Mouse (Mus musculus): ENCODE data around the gene Fancm. TPM values are rescaled to one million over a fixed set of nuclear protein-coding genes. Genes with fewer than 3 reads are reported as not detected.

Fancm gene
- total and polyA plus RNA-seq, 3 experiments = 11.7 to 25.3 (median 12.8) TPM

DNA sequence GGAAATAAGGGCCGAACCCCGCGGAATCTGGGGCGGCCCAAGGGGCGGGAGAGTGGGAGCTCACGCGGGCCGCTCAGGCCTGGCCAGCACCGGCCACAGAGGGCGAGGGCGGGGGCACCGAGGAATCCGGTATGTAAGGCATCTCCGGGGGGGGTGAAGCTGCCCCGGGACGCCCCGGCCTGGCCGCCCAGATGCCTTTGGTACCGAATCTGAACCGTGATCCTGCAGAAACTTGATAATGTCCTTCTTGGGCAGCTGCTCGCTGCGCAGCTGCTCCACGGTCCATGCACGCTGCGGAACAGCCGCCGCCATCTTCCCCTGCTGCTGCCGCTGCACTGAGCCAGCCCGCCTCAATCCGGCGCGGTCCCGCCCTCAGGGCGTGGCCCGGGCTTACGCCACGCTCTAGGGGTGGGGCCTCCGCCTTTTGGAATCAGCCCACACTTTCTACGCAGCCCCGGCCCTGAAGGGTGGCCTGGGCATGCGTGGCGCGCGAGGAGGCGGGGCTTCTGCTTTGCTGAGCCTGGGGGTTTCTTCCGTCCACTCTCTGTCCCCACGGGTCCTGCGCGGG lies 1.7 kb upstream of the Fancm start, which contains the start of gene Fkbp3 (continued):
- TF ChIP-seq MAFK (IDR thresholded peaks at IDR 0.05; ENCODE audit: borderline replicate concordance, low read depth, low read length) (no peak), NRF1 (IDR thresholded peaks at IDR 0.05; ENCODE audit: insufficient read depth, low read depth, low read length, poor library complexity, severe bottlenecking) (peak; percentile 96)

DNA sequence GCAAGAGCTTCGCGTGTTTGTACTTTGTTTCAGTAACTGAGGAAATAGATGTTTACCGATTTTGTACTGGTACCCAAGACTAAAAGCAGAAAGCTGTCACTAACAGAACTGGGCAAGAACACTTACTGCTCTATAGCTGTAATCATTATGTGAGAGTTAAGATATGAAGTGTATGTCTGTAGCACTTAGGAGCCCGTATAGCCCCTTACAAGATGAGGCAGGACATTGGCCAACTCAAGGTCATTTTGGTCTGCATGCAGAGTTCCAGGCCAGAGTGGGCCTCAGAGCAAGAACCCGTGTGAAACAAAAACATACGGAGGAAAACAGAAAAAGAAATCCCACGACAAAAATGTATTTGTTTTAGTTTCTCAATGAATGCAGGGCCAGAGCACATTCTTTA lies 752 bp upstream of the Fancm start:
- Histone ChIP-seq H3K4me1 (ENCODE audit: control insufficient read depth in 1 of 2, insufficient read depth in 2 of 2, low read length in 2 of 2) (peaks cover 0 to 8% of the 10 kb centered on the region in 2 experiments; a peak in 2 of 4 replicates), H3K4me3 (ENCODE audit: control insufficient read depth in 1 of 2, insufficient read depth in 1 of 2, low read depth in 2 of 2, low read length in 2 of 2) (peak overlapping the region; percentile 84 to 86), H3K9ac (ENCODE audit: control insufficient read depth, low read depth, low read length, poor library complexity, severe bottlenecking) (peak overlapping the region; percentile 53), H3K9me3 (replicated peaks; ENCODE audit: insufficient read depth, low read length) (no peaks in the 10 kb centered on the region), H3K27ac (ENCODE audit: control insufficient read depth, low read depth, low read length) (no peak overlapping the region), H3K27me3 (ENCODE audit: control insufficient read depth in 1 of 2, insufficient read depth in 2 of 2, low read length in 2 of 2) (no peaks in the 10 kb centered on the region), H3K79me2 (ENCODE audit: control insufficient read depth, insufficient read depth, low read length, poor library complexity) (peaks cover 30% of the 10 kb centered on the region), H3K36me3 (ENCODE audit: control insufficient read depth in 1 of 2, insufficient read depth in 2 of 2, low read length in 2 of 2) (peaks cover 0 to 16% of the 10 kb centered on the region in 2 experiments; a peak in 3 of 4 replicates)
- DNase-seq (ENCODE audit: low read depth, low spot score) = peak; percentile 49
- no peak for TF ChIP-seq NRF1 (IDR thresholded peaks at IDR 0.05; ENCODE audit: insufficient read depth, low read depth, low read length, poor library complexity, severe bottlenecking)
- TF ChIP-seq ZMIZ1 (IDR thresholded peaks at IDR 0.05; ENCODE audit: low read depth, low read length) = peak; percentile 57; the same call in 1 of the 2 replicates
- 0 out of 2 replicates have a peak, but pooled peaks have one; percentile 34 for TF ChIP-seq CHD1 (IDR thresholded peaks at IDR 0.05; ENCODE audit: low read depth, low read length)
- no peak for TF ChIP-seq SIN3A (IDR thresholded peaks at IDR 0.05; ENCODE audit: low read length)
- no peak for TF ChIP-seq SMC3 (IDR thresholded peaks at IDR 0.05; ENCODE audit: low read depth, low read length)

DNA sequence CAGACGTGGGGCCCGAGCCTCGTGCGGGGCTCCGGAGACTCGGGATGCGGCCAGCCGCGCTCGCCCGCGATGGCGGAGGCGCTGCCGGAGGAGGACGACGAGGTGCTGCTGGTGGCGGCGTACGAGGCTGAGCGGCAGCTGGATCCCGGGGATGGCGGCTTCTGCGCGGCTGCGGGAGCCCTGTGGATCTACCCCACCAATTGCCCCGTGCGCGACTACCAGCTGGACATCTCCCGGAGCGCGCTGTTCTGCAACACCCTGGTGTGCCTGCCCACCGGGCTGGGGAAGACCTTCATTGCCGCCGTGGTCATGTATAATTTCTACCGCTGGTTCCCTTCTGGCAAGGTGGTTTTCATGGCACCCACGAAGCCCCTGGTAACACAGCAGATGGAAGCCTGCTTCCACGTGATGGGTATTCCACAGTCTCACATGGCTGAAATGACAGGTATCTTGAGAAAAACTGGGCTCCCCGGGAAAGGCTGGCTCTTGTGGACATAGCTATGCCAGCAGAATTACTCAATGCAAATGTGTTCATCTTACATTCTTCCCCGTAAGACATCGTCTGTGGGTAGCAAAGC lies 419 bp downstream of the Fancm start:
- Histone ChIP-seq H3K4me3 (ENCODE audit: control insufficient read depth in 1 of 2, insufficient read depth in 1 of 2, low read depth in 2 of 2, low read length in 2 of 2) (peak overlapping the region; percentile 84 to 86), H3K27me3 (ENCODE audit: control insufficient read depth in 1 of 2, insufficient read depth in 2 of 2, low read length in 2 of 2) (no peaks in the 10 kb centered on the region), H3K36me3 (ENCODE audit: control insufficient read depth in 1 of 2, insufficient read depth in 2 of 2, low read length in 2 of 2) (peaks cover 0 to 16% of the 10 kb centered on the region in 2 experiments; a peak in 3 of 4 replicates), H3K9me3 (replicated peaks; ENCODE audit: insufficient read depth, low read length) (no peaks in the 10 kb centered on the region), H3K4me1 (ENCODE audit: control insufficient read depth in 1 of 2, insufficient read depth in 2 of 2, low read length in 2 of 2) (peaks cover 0 to 8% of the 10 kb centered on the region in 2 experiments; a peak in 2 of 4 replicates), H3K79me2 (ENCODE audit: control insufficient read depth, insufficient read depth, low read length, poor library complexity) (peaks cover 30% of the 10 kb centered on the region), H3K27ac (ENCODE audit: control insufficient read depth, low read depth, low read length) (peak overlapping the region; percentile 52), H3K9ac (ENCODE audit: control insufficient read depth, low read depth, low read length, poor library complexity, severe bottlenecking) (peak overlapping the region; percentile 85)
- TF ChIP-seq HCFC1 (IDR thresholded peaks at IDR 0.05; ENCODE audit: low read depth, low read length) (no peak), MXI1 (IDR thresholded peaks at IDR 0.05; ENCODE audit: low read depth, low read length) (peak; percentile 37; the same call in 1 of the 2 replicates), MAZ (IDR thresholded peaks at IDR 0.05; ENCODE audit: low read depth, low read length) (no peak), ETS1 (IDR thresholded peaks at IDR 0.05; ENCODE audit: low read depth, low read length) (no peak), UBTF (IDR thresholded peaks at IDR 0.05; ENCODE audit: borderline replicate concordance, insufficient read depth, low read depth, low read length) (0 out of 2 replicates have a peak, but pooled peaks have one; percentile 23)
- DNase-seq (ENCODE audit: low read depth, low spot score) = no peak
